Mouse (Mus musculus): ENCODE measurements around the gene Plekha6.

DNA sequence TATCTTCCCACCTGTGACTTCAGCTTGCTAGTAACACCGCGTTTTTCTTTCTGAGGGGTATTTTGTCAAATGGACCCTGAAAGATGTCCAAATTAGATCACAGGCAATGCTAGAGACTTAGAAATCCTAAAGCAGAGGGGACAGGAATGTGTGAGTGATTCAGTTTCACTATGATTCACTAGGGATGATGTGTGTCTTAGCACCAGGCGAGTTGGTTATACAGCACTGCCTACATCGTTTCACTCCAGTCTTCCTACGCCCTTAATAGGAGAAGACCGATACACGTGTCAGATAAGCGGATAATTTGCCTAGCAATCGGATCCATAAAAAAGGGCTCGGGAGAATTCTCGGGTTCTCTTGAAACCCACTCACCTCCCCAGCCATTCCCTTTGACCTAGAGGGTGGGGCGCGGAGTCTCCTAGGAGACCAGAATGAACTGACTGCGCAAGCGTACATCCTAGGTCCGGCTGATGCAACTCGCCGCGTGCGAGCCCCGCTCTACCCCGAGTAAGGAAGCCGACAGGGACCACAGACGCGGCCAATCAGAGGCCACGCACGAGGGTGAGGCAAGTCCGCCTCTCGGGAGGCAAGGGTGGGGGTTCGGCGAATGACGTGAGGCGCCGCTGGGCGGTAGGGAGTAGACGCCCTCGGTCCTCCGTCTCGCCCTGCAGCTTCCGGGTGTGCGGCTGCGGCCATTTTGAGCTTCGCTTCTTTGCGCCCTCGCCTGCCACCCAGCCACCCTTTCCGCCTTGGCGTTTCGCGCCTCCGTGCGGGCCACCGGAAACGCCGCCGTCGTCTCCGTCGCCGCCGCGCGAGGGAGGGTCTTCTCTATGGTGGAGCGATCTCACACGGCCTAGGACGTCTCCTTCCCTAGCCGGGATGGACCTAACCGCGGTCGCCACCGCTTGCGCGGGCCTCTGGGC lies 33.1 kb upstream of the Plekha6 start, which contains the start of gene Ppp1r15b:
- no peak for TF ChIP-seq CTCF (IDR thresholded peaks at IDR 0.05; ENCODE audit: control insufficient read depth, insufficient read depth, insufficient replicate concordance, low read depth, low read length)
- peak; percentile 89 for TF ChIP-seq POLR2A (IDR thresholded peaks at IDR 0.05; ENCODE audit: control insufficient read depth, low read depth, low read length)

Data from testis, adult 2 months (tissue).